ENCODE assay signal across 8 mouse cellular contexts in the genomic region with DNA sequence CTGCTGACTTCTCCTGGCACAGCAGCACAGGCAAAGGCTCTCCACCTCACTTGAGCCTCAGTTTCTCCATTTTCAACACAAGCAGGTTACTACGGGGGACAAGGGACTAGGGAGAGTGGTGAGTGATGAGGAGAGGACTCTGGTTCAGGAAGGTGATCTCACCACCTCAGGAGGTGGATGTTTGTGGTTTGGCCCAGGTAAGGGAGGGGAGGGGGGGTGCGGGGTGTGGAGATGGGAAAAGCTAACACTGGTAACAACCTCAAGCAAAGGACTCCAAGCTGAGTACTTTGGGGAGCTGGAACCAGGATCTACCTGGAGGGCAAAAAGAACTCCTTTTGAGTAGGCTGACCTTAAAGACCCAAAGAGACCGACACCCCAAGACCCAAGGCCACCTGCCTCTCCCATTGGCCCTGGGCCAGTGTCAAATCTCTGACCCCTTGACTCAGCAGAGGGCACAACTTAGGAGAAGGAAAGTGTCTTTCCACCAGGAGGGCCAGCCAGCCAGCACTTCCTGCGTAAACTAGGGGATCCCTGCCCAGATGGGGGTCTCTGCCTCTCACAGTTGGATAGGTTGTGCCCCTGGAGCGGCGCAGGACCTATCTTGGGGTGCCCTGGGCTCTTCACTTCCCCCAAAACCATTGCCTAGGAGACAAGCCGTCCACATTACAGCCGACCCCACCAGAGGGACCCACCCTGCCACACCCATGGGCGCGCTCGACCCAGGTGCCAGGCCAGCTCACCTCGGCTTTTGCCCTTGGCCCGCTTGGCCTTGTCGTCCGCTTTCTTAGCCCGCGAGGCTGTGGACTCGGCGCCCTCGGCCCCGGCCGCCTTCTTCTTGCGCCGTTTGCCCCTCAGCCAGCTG. TPM values are rescaled to one million over a fixed set of nuclear protein-coding genes. Genes with fewer than 3 reads are reported as not detected.
A peak's percentile ranks its signal among the peaks of the same experiment; 100 is the strongest.
DNase-seq lines count a peak whose midpoint lies in the region; TF ChIP-seq lines count a peak whose summit lies in the region.

No protein-coding gene starts in this region.

- TF ChIP-seq POLR2A in embryonic fibroblast, embryonic 13.5 days (IDR thresholded peaks at IDR 0.05; ENCODE audit: low read depth, low read length), result no peak
- no peak for TF ChIP-seq POLR2A in myocyte (IDR thresholded peaks at IDR 0.05; ENCODE audit: insufficient read length, low read depth)

- DNase-seq in left cerebral cortex, adult 2 months (ENCODE audit: extremely low spot score in 1 of 2, low spot score in 2 of 2), result no peak
- no peak for DNase-seq in left cerebral cortex, adult 11 months (ENCODE audit: low spot score)
- DNase-seq in kidney, postnatal 14 days, result peak; percentile 45
- no peak for DNase-seq in left cerebral cortex, postnatal 25 days (ENCODE audit: low spot score in 2 of 2)
- no peak for DNase-seq in thymus, postnatal 0 days (ENCODE audit: low spot score)
- no peak for DNase-seq in gastrocnemius, postnatal 4 days (ENCODE audit: low spot score in 2 of 2)

- no peak for TF ChIP-seq CTCF in left cerebral cortex, adult 2 months (IDR thresholded peaks at IDR 0.05)
- TF ChIP-seq CTCF in embryonic fibroblast, embryonic 13.5 days (IDR thresholded peaks at IDR 0.05; ENCODE audit: borderline replicate concordance, insufficient read depth, low read length), result no peak

- H3K79me2 ChIP-seq in myocyte (ENCODE audit: control insufficient read depth, insufficient read depth), result peaks cover 54% of the 10 kb centered on the region

- H3ac ChIP-seq in myocyte (ENCODE audit: control insufficient read depth, insufficient read length), result peak overlapping the region; percentile 40

- peak overlapping the region; percentile 100 for H3K4me2 ChIP-seq in myocyte (ENCODE audit: low read depth)

- intact Hi-C loops in left cerebral cortex, adult 2 months (cut with DNase I), result no loop called here
- intact Hi-C loops in left cerebral cortex, postnatal 25 days (cut with DNase I), result no loop called here

- H3K27ac ChIP-seq in left cerebral cortex, adult 2 months, result peak overlapping the region; percentile 55; the same call in 1 of the 2 replicates
- no peak overlapping the region for H3K27ac ChIP-seq in embryonic fibroblast, embryonic 13.5 days (ENCODE audit: insufficient read depth, low read length)

- H3K4me1 ChIP-seq in embryonic fibroblast, embryonic 13.5 days (ENCODE audit: control insufficient read depth, insufficient read depth, low read length), result no peaks in the 10 kb centered on the region

- H3K4me3 ChIP-seq in left cerebral cortex, adult 2 months, result peak overlapping the region; percentile 46
- H3K4me3 ChIP-seq in embryonic fibroblast, embryonic 13.5 days (ENCODE audit: insufficient read depth, low read length), result peak overlapping the region; percentile 51
- H3K4me3 ChIP-seq in myocyte, result peak overlapping the region; percentile 74

- H3K27me3 ChIP-seq in myocyte (ENCODE audit: control insufficient read depth, insufficient read depth, insufficient read length), result no peaks in the 10 kb centered on the region

- H3K36me3 ChIP-seq in myocyte (ENCODE audit: control insufficient read depth, insufficient read depth), result no peaks in the 10 kb centered on the region

TF ChIP-seq in myocyte, 11 proteins besides CTCF, POLR2A, EP300 and RAD21:
- TF ChIP-seq MYOD1 (IDR thresholded peaks at IDR 0.05; ENCODE audit: control insufficient read depth in 1 of 3, insufficient read length in 2 of 3, low read depth in 2 of 3) (peak in 1 of 3 experiments; percentile 56), REST (IDR thresholded peaks at IDR 0.05; ENCODE audit: insufficient read depth, insufficient read length) (no peak), TCF3 (IDR thresholded peaks at IDR 0.05; ENCODE audit: insufficient read length, low read depth) (no peak), MYOG (IDR thresholded peaks at IDR 0.05; ENCODE audit: control insufficient read depth in 1 of 3, insufficient read depth in 1 of 3, insufficient read length in 2 of 3, low read depth in 2 of 3) (peak in 1 of 3 experiments; percentile 19)
TF ChIP-seq in myocyte: peak in this region for 2.

RNA-seq across cellular contexts. Expression of a gene that starts 13.6 kb away (rescaled TPM):
- total RNA-seq in left cerebral cortex, adult 2 months (2021), result 10 to 100 TPM; 22.5 to 25.9 TPM
- 7.0 and 11.0 TPM in 2 replicates for polyA plus RNA-seq in embryonic fibroblast, embryonic 13.5 days (2011; ENCODE audit: insufficient read length, low read depth, missing spikeins)
- polyA plus RNA-seq in myocyte (2012; fragmentation: generic; extraction: Trizol), result 25.4 TPM
- total RNA-seq in left cerebral cortex, postnatal 25 days (2021), result 10 to 100 TPM; 19.5 to 28.2 TPM
- 3.3 and 3.6 TPM in 2 replicates for polyA plus RNA-seq in thymus, postnatal 0 days (2015; fragmentation: Nextera tagmentation; extraction: Ambion mirVana)
- total RNA-seq in gastrocnemius, postnatal 4 days (2021), result 1 to 10 TPM; 8.2 to 9.7 TPM

RNA-seq across cellular contexts. Expression of a gene that starts 39.8 kb away (rescaled TPM):
- 1 to 10 TPM; 1.8 to 2.2 TPM for total RNA-seq in left cerebral cortex, adult 2 months (2021)
- 9.4 and 15.0 TPM in 2 replicates for polyA plus RNA-seq in embryonic fibroblast, embryonic 13.5 days (2011; ENCODE audit: insufficient read length, low read depth, missing spikeins)
- polyA plus RNA-seq in myocyte (2012; fragmentation: generic; extraction: Trizol), result 51.1 TPM
- 1 to 10 TPM; 1.4 to 1.6 TPM for total RNA-seq in left cerebral cortex, postnatal 25 days (2021)
- polyA plus RNA-seq in thymus, postnatal 0 days (2015; fragmentation: Nextera tagmentation; extraction: Ambion mirVana), result 0.31 and 0.35 TPM in 2 replicates
- 10 to 100 TPM; 77.8 to 78.7 TPM for total RNA-seq in gastrocnemius, postnatal 4 days (2021)

RNA-seq across cellular contexts. Expression of a gene that starts 58.1 kb away (rescaled TPM):
- total RNA-seq in left cerebral cortex, adult 2 months (2021), result 10 to 100 TPM; 87.4 to 93.1 TPM
- polyA plus RNA-seq in embryonic fibroblast, embryonic 13.5 days (2011; ENCODE audit: insufficient read length, low read depth, missing spikeins), result 104 and 112 TPM in 2 replicates
- 183 TPM for polyA plus RNA-seq in myocyte (2012; fragmentation: generic; extraction: Trizol)
- 10 to 100 TPM; 85.3 to 96.2 TPM for total RNA-seq in left cerebral cortex, postnatal 25 days (2021)
- polyA plus RNA-seq in thymus, postnatal 0 days (2015; fragmentation: Nextera tagmentation; extraction: Ambion mirVana), result 49.7 and 50.6 TPM in 2 replicates
- 10 to 100 TPM; 47.6 to 50.1 TPM for total RNA-seq in gastrocnemius, postnatal 4 days (2021)

RNA-seq across cellular contexts. Expression of a gene that starts 58.1 kb away (rescaled TPM):
- total RNA-seq in left cerebral cortex, adult 2 months (2021), result 10 to 100 TPM; 33.9 to 34.5 TPM
- polyA plus RNA-seq in embryonic fibroblast, embryonic 13.5 days (2011; ENCODE audit: insufficient read length, low read depth, missing spikeins), result 59.9 and 65.4 TPM in 2 replicates
- polyA plus RNA-seq in myocyte (2012; fragmentation: generic; extraction: Trizol), result 7.8 TPM
- 10 to 100 TPM; 37.8 to 41.2 TPM for total RNA-seq in left cerebral cortex, postnatal 25 days (2021)
- polyA plus RNA-seq in thymus, postnatal 0 days (2015; fragmentation: Nextera tagmentation; extraction: Ambion mirVana), result 17.0 TPM in 2 replicates
- total RNA-seq in gastrocnemius, postnatal 4 days (2021), result 10 to 100 TPM; 20.4 to 21.7 TPM

Comparison
In these comparisons a context has a peak if more than half of its experiments do, and no peak if none do; other contexts are left out.
1. RNA of a gene that starts 39.8 kb away (total RNA-seq): 77.8 to 78.7 TPM in gastrocnemius, postnatal 4 days; 1.8 to 2.2 TPM in left cerebral cortex, adult 2 months and 1.4 to 1.6 TPM in left cerebral cortex, postnatal 25 days; every median in the first group is over 10 times any median in the second.
2. Peak in every context shown above with its lines, with median percentiles within 50 percentile points of each other: H3K4me3 ChIP-seq.